Mouse (Mus musculus): ENCODE results near the gene Nectin2. TPM values are rescaled to one million over a fixed set of nuclear protein-coding genes. Genes with fewer than 3 reads are reported as not detected.

The Nectin2 gene
- polyA plus RNA-seq, 1 experiment from 2014 or later, result 89.0 TPM

GRCm38 (mm10) chr7:19726541-19726940 lies 23.7 kb downstream of the Nectin2 start:
- Histone ChIP-seq H3K4me1 (replicated peaks) (no peaks in the 10 kb centered on the region), H3K27me3 (ENCODE audit: insufficient read depth, poor library complexity, severe bottlenecking) (no peaks in the 10 kb centered on the region), H3K27ac (no peak overlapping the region), H3K9me3 (peaks cover 3% of the 10 kb centered on the region; the same call in 1 of the 2 replicates), H3K4me3 (no peak overlapping the region), H3K36me3 (peaks cover 100% of the 10 kb centered on the region)
- no peak for DNase-seq (ENCODE audit: low spot score)
- 91% methylated on average over 4 of the region's 4 CpGs for WGBS

- WGBS, result 92% methylated on average over 12 of the region's 12 CpGs
Measured at GRCm38 (mm10) chr7:19724167-19724566, 26.1 kb downstream of the Nectin2 start.

GRCm38 (mm10) chr7:19722754-19723195 lies 27.5 kb downstream of the Nectin2 start:
- 91% methylated on average over 6 of the region's 6 CpGs for WGBS
- H3K27me3 ChIP-seq (ENCODE audit: insufficient read depth, poor library complexity, severe bottlenecking), result no peaks in the 10 kb centered on the region
- no peaks in the 10 kb centered on the region for H3K4me1 ChIP-seq (replicated peaks)
- peaks cover 15% of the 10 kb centered on the region for H3K9me3 ChIP-seq
- H3K27ac ChIP-seq, result no peak overlapping the region
- no peak for DNase-seq (ENCODE audit: low spot score)
- H3K4me3 ChIP-seq, result no peak overlapping the region
- H3K36me3 ChIP-seq, result peaks cover 98% of the 10 kb centered on the region

More at GRCm38 (mm10) chr7:19724167-19724566, 26.1 kb downstream of the Nectin2 start:
- H3K9me3 ChIP-seq, result peaks cover 15% of the 10 kb centered on the region
- H3K4me1 ChIP-seq (replicated peaks), result no peaks in the 10 kb centered on the region
- H3K4me3 ChIP-seq, result no peak overlapping the region
- no peak for DNase-seq (ENCODE audit: low spot score)
- H3K27me3 ChIP-seq (ENCODE audit: insufficient read depth, poor library complexity, severe bottlenecking), result no peaks in the 10 kb centered on the region
- H3K27ac ChIP-seq, result no peak overlapping the region
- H3K36me3 ChIP-seq, result peaks cover 100% of the 10 kb centered on the region

- H3K27ac ChIP-seq, result no peak overlapping the region
- H3K9me3 ChIP-seq, result peaks cover 15% of the 10 kb centered on the region
- peaks cover 15% of the 10 kb centered on the region for H3K4me1 ChIP-seq (replicated peaks)
- H3K27me3 ChIP-seq (ENCODE audit: insufficient read depth, poor library complexity, severe bottlenecking), result no peaks in the 10 kb centered on the region
- DNase-seq (ENCODE audit: low spot score), result no peak
- 93% methylated on average over 4 of the region's 4 CpGs for WGBS
- H3K36me3 ChIP-seq, result peaks cover 69% of the 10 kb centered on the region
- no peak overlapping the region for H3K4me3 ChIP-seq
Measured at GRCm38 (mm10) chr7:19719200-19719599, 31.1 kb downstream of the Nectin2 start.

- H3K9me3 ChIP-seq, result peaks cover 15% of the 10 kb centered on the region
- no peak overlapping the region for H3K27ac ChIP-seq
- H3K4me1 ChIP-seq (replicated peaks), result peaks cover 23% of the 10 kb centered on the region
- no peak for DNase-seq (ENCODE audit: low spot score)
- 90% methylated on average over 5 of the region's 5 CpGs for WGBS
- no peak overlapping the region for H3K4me3 ChIP-seq
- no peaks in the 10 kb centered on the region for H3K27me3 ChIP-seq (ENCODE audit: insufficient read depth, poor library complexity, severe bottlenecking)
- H3K36me3 ChIP-seq, result peaks cover 65% of the 10 kb centered on the region
Measured at GRCm38 (mm10) chr7:19718297-19718952, 31.9 kb downstream of the Nectin2 start.

GRCm38 (mm10) chr7:19717346-19717745 lies 32.9 kb downstream of the Nectin2 start:
- Histone ChIP-seq H3K4me1 (replicated peaks) (peaks cover 23% of the 10 kb centered on the region), H3K4me3 (no peak overlapping the region), H3K27me3 (ENCODE audit: insufficient read depth, poor library complexity, severe bottlenecking) (no peaks in the 10 kb centered on the region), H3K36me3 (peaks cover 65% of the 10 kb centered on the region), H3K27ac (no peak overlapping the region), H3K9me3 (peaks cover 15% of the 10 kb centered on the region)
- 83% methylated on average over 4 of the region's 4 CpGs for WGBS
- DNase-seq (ENCODE audit: low spot score), result no peak

- Histone ChIP-seq H3K9me3 (peaks cover 15% of the 10 kb centered on the region), H3K4me1 (replicated peaks) (peaks cover 23% of the 10 kb centered on the region), H3K27ac (peak overlapping the region; percentile 87), H3K27me3 (ENCODE audit: insufficient read depth, poor library complexity, severe bottlenecking) (no peaks in the 10 kb centered on the region), H3K36me3 (peaks cover 65% of the 10 kb centered on the region), H3K4me3 (peak overlapping the region; percentile 100)
- no peak for DNase-seq (ENCODE audit: low spot score)
- WGBS, result 87% methylated on average over 2 of the region's 2 CpGs
Measured at GRCm38 (mm10) chr7:19716822-19717221, 33.5 kb downstream of the Nectin2 start.

GRCm38 (mm10) chr7:19716055-19716682 lies 34.1 kb downstream of the Nectin2 start:
- Histone ChIP-seq H3K36me3 (peaks cover 65% of the 10 kb centered on the region), H3K4me1 (replicated peaks) (peaks cover 23% of the 10 kb centered on the region), H3K9me3 (peaks cover 9% of the 10 kb centered on the region), H3K4me3 (peak overlapping the region; percentile 100), H3K27ac (peak overlapping the region; percentile 87), H3K27me3 (ENCODE audit: insufficient read depth, poor library complexity, severe bottlenecking) (no peaks in the 10 kb centered on the region)
- no peak for DNase-seq (ENCODE audit: low spot score)
- 7% methylated on average over 18 of the region's 18 CpGs for WGBS

GRCm38 (mm10) chr7:19715239-19716054 lies 34.8 kb downstream of the Nectin2 start, which contains the start of gene Tomm40:
Gene Tomm40, minus strand, starts transcription at chr7:19715438.
- H3K4me3 ChIP-seq, result peak within 1 kb of the TSS; percentile 100
- peaks cover 1% of the 10 kb centered on the region; the same call in 1 of the 2 replicates for H3K9me3 ChIP-seq
- H3K27me3 ChIP-seq (ENCODE audit: insufficient read depth, poor library complexity, severe bottlenecking), result no peaks in the 10 kb centered on the region
- H3K36me3 ChIP-seq, result peaks cover 65% of the 10 kb centered on the region
- peaks cover 23% of the 10 kb centered on the region for H3K4me1 ChIP-seq (replicated peaks)
- DNase-seq (ENCODE audit: low spot score), result peak; percentile 99
- under 1% methylated on average over 59 of the region's 59 CpGs for WGBS
- peak within 1 kb of the TSS; percentile 90 for H3K27ac ChIP-seq

GRCm38 (mm10) chr7:19714836-19715235 lies 35.4 kb downstream of the Nectin2 start:
- DNase-seq (ENCODE audit: low spot score), result no peak
- WGBS, result under 1% methylated on average over 39 of the region's 39 CpGs
- Histone ChIP-seq H3K36me3 (peaks cover 65% of the 10 kb centered on the region), H3K27ac (peak overlapping the region; percentile 90), H3K9me3 (no peaks in the 10 kb centered on the region), H3K4me1 (replicated peaks) (peaks cover 23% of the 10 kb centered on the region), H3K4me3 (peak overlapping the region; percentile 100), H3K27me3 (ENCODE audit: insufficient read depth, poor library complexity, severe bottlenecking) (no peaks in the 10 kb centered on the region)

GRCm38 (mm10) chr7:19713598-19713997 lies 36.7 kb downstream of the Nectin2 start:
- 89% methylated on average over 9 of the region's 9 CpGs for WGBS
- Histone ChIP-seq H3K4me3 (peak overlapping the region; percentile 100), H3K36me3 (peaks cover 65% of the 10 kb centered on the region), H3K9me3 (no peaks in the 10 kb centered on the region), H3K27ac (no peak overlapping the region; the same call in 1 of the 2 replicates), H3K4me1 (replicated peaks) (peaks cover 23% of the 10 kb centered on the region), H3K27me3 (ENCODE audit: insufficient read depth, poor library complexity, severe bottlenecking) (no peaks in the 10 kb centered on the region)
- DNase-seq (ENCODE audit: low spot score), result no peak

GRCm38 (mm10) chr7:19713196-19713595 lies 37.1 kb downstream of the Nectin2 start:
- Histone ChIP-seq H3K4me3 (peak overlapping the region; percentile 100; the same call in 1 of the 2 replicates), H3K27ac (no peak overlapping the region), H3K9me3 (no peaks in the 10 kb centered on the region), H3K27me3 (ENCODE audit: insufficient read depth, poor library complexity, severe bottlenecking) (no peaks in the 10 kb centered on the region), H3K4me1 (replicated peaks) (peaks cover 23% of the 10 kb centered on the region), H3K36me3 (peaks cover 65% of the 10 kb centered on the region)
- DNase-seq (ENCODE audit: low spot score), result no peak
- 59% methylated on average over 4 of the region's 4 CpGs for WGBS
